Mouse (Mus musculus): ENCODE data around the gene Lonrf2. TPM values are rescaled to one million over a fixed set of nuclear protein-coding genes. Genes with fewer than 3 reads are reported as not detected.

Lonrf2 gene
- polyA plus RNA-seq, 1 experiment from 2014 or later, result 1.9 TPM

DNA sequence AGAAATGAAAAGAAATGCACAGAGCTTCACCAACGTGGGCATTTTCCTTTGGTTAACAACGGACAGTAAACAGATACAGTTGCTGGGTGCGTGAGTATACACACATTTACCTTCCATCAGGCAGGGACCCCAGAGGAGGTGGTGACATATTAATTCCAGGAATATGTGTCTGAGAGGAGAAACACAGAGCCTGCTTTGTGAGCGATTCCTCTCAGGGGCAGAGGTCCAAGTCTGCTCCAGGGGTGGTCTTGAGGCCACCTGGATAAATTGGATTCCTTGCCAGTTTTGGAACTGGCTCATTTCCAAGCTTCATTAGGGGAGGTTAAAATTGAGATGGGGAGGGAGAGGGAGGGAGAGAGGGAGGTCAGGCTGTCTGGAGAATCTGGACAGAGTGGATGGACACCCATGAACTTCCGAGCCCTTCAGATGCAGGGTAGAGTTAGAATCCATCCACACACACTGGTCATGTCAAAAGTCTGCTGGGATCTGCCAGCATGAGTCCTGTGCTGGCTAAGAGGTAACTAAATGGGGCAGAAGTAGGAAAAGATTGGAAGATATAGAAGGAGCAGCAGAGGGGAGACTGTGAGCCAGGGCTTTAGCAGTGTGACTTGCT is 78.6 kb downstream of the Lonrf2 start:
- Histone ChIP-seq H3K27ac (peak overlapping the region; percentile 4; the same call in 1 of the 2 replicates), H3K27me3 (ENCODE audit: poor library complexity, severe bottlenecking) (no peaks in the 10 kb centered on the region), H3K4me3 (no peak overlapping the region), H3K4me1 (peaks cover 22% of the 10 kb centered on the region), H3K36me3 (replicated peaks) (no peaks in the 10 kb centered on the region), H3K9me3 (no peaks in the 10 kb centered on the region)
- WGBS, result 83% methylated on average over 5 of the region's 5 CpGs
- DNase-seq (ENCODE audit: extremely low spot score, low spot score), result no peak

DNA sequence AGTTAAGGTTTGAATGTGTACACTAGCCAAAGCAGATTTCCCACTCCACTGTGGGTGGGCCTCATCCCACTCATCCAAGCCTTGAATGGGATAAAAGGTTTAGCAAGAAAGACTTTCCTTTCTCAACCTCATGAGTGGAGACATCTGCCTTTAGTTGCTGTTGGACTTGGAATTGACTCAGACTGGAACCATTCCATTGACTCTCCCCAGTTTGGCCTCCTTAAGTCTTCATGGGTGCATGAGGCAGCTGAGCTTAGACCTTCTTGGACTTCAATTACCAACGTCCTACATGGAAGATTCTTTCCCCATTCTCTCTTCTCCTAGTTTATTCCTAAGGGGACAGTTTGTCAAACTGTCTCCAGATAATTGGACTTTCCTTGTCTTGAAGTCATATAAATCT is 92.6 kb downstream of the Lonrf2 start:
- 68% methylated on average over 1 of the region's 1 CpGs for WGBS
- Histone ChIP-seq H3K4me3 (no peak overlapping the region), H3K36me3 (replicated peaks) (no peaks in the 10 kb centered on the region), H3K4me1 (no peaks in the 10 kb centered on the region), H3K27ac (no peak overlapping the region), H3K27me3 (ENCODE audit: poor library complexity, severe bottlenecking) (no peaks in the 10 kb centered on the region), H3K9me3 (no peaks in the 10 kb centered on the region)
- DNase-seq (ENCODE audit: extremely low spot score, low spot score), result no peak

Other genes with a start within 250 kb of the Lonrf2 start
- 3.4 and 3.5 TPM in 2 replicates for gene Aff3, start 171.8 kb downstream of the Lonrf2 start, polyA plus RNA-seq (2016; fragmentation: Nextera tagmentation; extraction: Ambion mirVana)
- 11.9 and 12.4 TPM in 2 replicates for gene Chst10, start 61.5 kb upstream of the Lonrf2 start, polyA plus RNA-seq (2016; fragmentation: Nextera tagmentation; extraction: Ambion mirVana)
- gene Nms, start 102.4 kb upstream of the Lonrf2 start, polyA plus RNA-seq (2016; fragmentation: Nextera tagmentation; extraction: Ambion mirVana), result not detected in 2 replicates
- 161 TPM in 2 replicates for gene Pdcl3, start 148.9 kb upstream of the Lonrf2 start, polyA plus RNA-seq (2016; fragmentation: Nextera tagmentation; extraction: Ambion mirVana)

Data from forebrain, embryonic 10.5 days (tissue).